8 mouse cellular contexts compared by ENCODE assay signal in the genomic region with DNA sequence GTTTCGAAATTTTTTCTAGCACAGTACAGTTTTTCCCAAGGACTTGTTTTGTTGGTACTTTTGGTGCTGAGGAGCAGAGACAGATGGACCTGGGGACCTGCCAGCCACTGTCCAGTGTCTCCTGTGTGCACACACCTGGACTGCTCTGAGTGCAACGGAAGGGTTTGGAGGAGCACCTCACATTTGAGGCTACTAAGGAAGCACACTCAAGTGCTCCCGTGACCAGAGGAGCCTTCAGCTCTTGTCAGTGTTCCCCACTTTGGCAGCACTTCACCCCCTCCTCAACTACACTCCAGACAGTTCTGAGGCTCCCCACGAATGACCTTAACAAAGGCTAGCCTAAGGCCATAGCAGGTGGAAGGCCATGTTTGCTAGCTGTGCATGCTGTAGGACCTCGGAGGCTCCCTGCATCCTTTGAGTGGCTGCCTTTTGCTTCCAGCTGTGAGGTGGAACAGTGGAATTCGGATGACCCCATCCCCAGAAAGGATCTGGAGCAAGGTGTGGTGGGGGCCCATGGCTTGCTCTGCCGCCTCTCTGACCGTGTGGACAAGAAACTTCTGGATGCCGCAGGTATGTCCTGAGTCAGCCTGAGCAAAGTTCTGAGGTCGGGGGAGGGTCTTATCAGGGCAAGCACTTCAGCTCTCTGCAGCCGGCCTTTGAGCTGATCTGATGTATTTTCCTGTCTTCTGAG. TPM values are rescaled to one million over a fixed set of nuclear protein-coding genes. Genes with fewer than 3 reads are reported as not detected.
A peak's percentile ranks its signal among the peaks of the same experiment; 100 is the strongest.
DNase-seq lines count a peak whose midpoint lies in the region; ATAC-seq and TF ChIP-seq lines count a peak whose summit lies in the region.

No protein-coding gene starts in this region.

- no peaks in the 10 kb centered on the region for H3K9me3 ChIP-seq in lung, embryonic 15.5 days
- H3K9me3 ChIP-seq in kidney, postnatal 0 days (replicated peaks; ENCODE audit: low read length) = no peaks in the 10 kb centered on the region
- H3K9me3 ChIP-seq in neural tube, embryonic 15.5 days (replicated peaks) = no peaks in the 10 kb centered on the region

- no peak overlapping the region for H3K27ac ChIP-seq in cerebellum, adult 2 months (ENCODE audit: insufficient read depth, low read length)
- H3K27ac ChIP-seq in lung, embryonic 15.5 days = no peak overlapping the region
- H3K27ac ChIP-seq in kidney, postnatal 0 days = 0 out of 2 replicates have a peak overlapping the region, but pooled peaks have one; percentile 93
- no peak overlapping the region for H3K27ac ChIP-seq in neural tube, embryonic 15.5 days (replicated peaks)

- no peak for ATAC-seq in lung, embryonic 15.5 days (ENCODE audit: borderline replicate concordance, extremely low read depth, low FRiP score, low TSS enrichment)
- ATAC-seq in kidney, postnatal 0 days (replicated peaks; ENCODE audit: low FRiP score, low read depth) = no peak
- no peak for ATAC-seq in neural tube, embryonic 15.5 days (ENCODE audit: low FRiP score)

- no peak for TF ChIP-seq POLR2A in cerebellum, adult 2 months (IDR thresholded peaks at IDR 0.05; ENCODE audit: borderline replicate concordance, insufficient read depth, low read length)
- TF ChIP-seq POLR2A in lung, adult 2 months (IDR thresholded peaks at IDR 0.05; ENCODE audit: borderline replicate concordance, extremely low read depth, low read depth, low read length) = no peak

- no peaks in the 10 kb centered on the region for H3K27me3 ChIP-seq in cerebellum, adult 2 months (ENCODE audit: control insufficient read depth, insufficient read depth, low read length)
- H3K27me3 ChIP-seq in lung, embryonic 15.5 days = no peaks in the 10 kb centered on the region
- no peaks in the 10 kb centered on the region for H3K27me3 ChIP-seq in kidney, postnatal 0 days (ENCODE audit: insufficient read depth, low read length)
- H3K27me3 ChIP-seq in neural tube, embryonic 15.5 days (replicated peaks) = no peaks in the 10 kb centered on the region

- peaks cover 14% of the 10 kb centered on the region for H3K4me1 ChIP-seq in cerebellum, adult 2 months (ENCODE audit: control insufficient read depth, insufficient read depth, low read length)
- H3K4me1 ChIP-seq in lung, embryonic 15.5 days = peaks cover 25% of the 10 kb centered on the region
- peaks cover 3% of the 10 kb centered on the region for H3K4me1 ChIP-seq in lung, adult 2 months (ENCODE audit: control insufficient read depth, insufficient read depth, low read length)
- peaks cover 33% of the 10 kb centered on the region for H3K4me1 ChIP-seq in kidney, postnatal 0 days (replicated peaks; ENCODE audit: insufficient read depth, low read length)
- peaks cover 32% of the 10 kb centered on the region for H3K4me1 ChIP-seq in neural tube, embryonic 15.5 days

- peak; percentile 32 to 43 for DNase-seq in cerebellum, adult 18-20 months
- no peak for DNase-seq in cerebellum, adult 2 months
- DNase-seq in lung, adult 2 months = no peak
- no peak for DNase-seq in kidney, postnatal 0 days (ENCODE audit: low spot score)
- DNase-seq in left cerebral cortex, postnatal 36 days (ENCODE audit: low spot score in 2 of 2) = no peak
- DNase-seq in cerebellum, postnatal 14 days = no peak

- H3K9ac ChIP-seq in lung, embryonic 15.5 days = 0 out of 2 replicates have a peak overlapping the region, but pooled peaks have one; percentile 79
- peak overlapping the region; percentile 83; the same call in 1 of the 2 replicates for H3K9ac ChIP-seq in kidney, postnatal 0 days (ENCODE audit: low read depth, low read length)
- no peak overlapping the region for H3K9ac ChIP-seq in neural tube, embryonic 15.5 days (replicated peaks)

- H3K4me3 ChIP-seq in cerebellum, adult 2 months (replicated peaks; ENCODE audit: insufficient read depth, low read depth, low read length) = no peak overlapping the region
- peak overlapping the region; percentile 65 for H3K4me3 ChIP-seq in lung, embryonic 15.5 days
- no peak overlapping the region for H3K4me3 ChIP-seq in lung, adult 2 months (replicated peaks; ENCODE audit: extremely low read depth, low read depth, low read length)
- H3K4me3 ChIP-seq in kidney, postnatal 0 days (replicated peaks; ENCODE audit: low read depth, low read length) = no peak overlapping the region
- H3K4me3 ChIP-seq in neural tube, embryonic 15.5 days (replicated peaks) = peak overlapping the region; percentile 64; the same call in 1 of the 2 replicates

- WGBS in cerebellum, adult 2 months = 72% methylated on average over 11 of the region's 11 CpGs
- WGBS in lung, embryonic 15.5 days = 56% methylated on average over 11 of the region's 11 CpGs
- 70% methylated on average over 11 of the region's 11 CpGs for WGBS in lung, adult 2 months
- 65% methylated on average over 11 of the region's 11 CpGs for WGBS in kidney, postnatal 0 days
- WGBS in neural tube, embryonic 15.5 days = 76% methylated on average over 11 of the region's 11 CpGs

- peak overlapping the region; percentile 91 for H3K4me2 ChIP-seq in lung, embryonic 15.5 days
- peak overlapping the region; percentile 97 for H3K4me2 ChIP-seq in kidney, postnatal 0 days (ENCODE audit: low read length)
- peak overlapping the region; percentile 97 for H3K4me2 ChIP-seq in neural tube, embryonic 15.5 days

- no peaks in the 10 kb centered on the region for H3K36me3 ChIP-seq in lung, embryonic 15.5 days
- H3K36me3 ChIP-seq in kidney, postnatal 0 days (ENCODE audit: insufficient read depth, low read length) = peaks cover 15% of the 10 kb centered on the region; the same call in 1 of the 2 replicates
- H3K36me3 ChIP-seq in neural tube, embryonic 15.5 days = peaks cover 3% of the 10 kb centered on the region

- TF ChIP-seq CTCF in cerebellum, adult 2 months (IDR thresholded peaks at IDR 0.05; ENCODE audit: borderline replicate concordance, insufficient read depth, low read depth, low read length) = no peak
- TF ChIP-seq CTCF in lung, adult 2 months (IDR thresholded peaks at IDR 0.05; ENCODE audit: insufficient read depth, low read length) = no peak
- no peak for TF ChIP-seq CTCF in kidney, postnatal 0 days (IDR thresholded peaks at IDR 0.05; ENCODE audit: low read depth)

- intact Hi-C loops in left cerebral cortex, postnatal 36 days (cut with DNase I) = no loop called here

RNA-seq across cellular contexts. Expression of gene Grhpr, which starts 1.4 kb away (rescaled TPM):
- polyA plus RNA-seq in cerebellum, adult 2 months (2012; rRNA removed) = 52.0 and 57.4 TPM in 2 replicates
- polyA plus RNA-seq in lung, embryonic 15.5 days (2015; fragmentation: Nextera tagmentation; extraction: Ambion mirVana) = 56.9 and 60.1 TPM in 2 replicates
- 28.2 and 29.8 TPM in 2 replicates for polyA plus RNA-seq in lung, adult 2 months (2012; rRNA removed)
- polyA plus RNA-seq in kidney, postnatal 0 days (2015; fragmentation: Nextera tagmentation; extraction: Ambion mirVana) = 131 and 148 TPM in 2 replicates
- polyA plus RNA-seq in neural tube, embryonic 15.5 days (2015; fragmentation: Nextera tagmentation; extraction: Ambion mirVana) = 33.9 and 41.7 TPM in 2 replicates
- 10 to 100 TPM; 23.5 to 31.0 TPM for total RNA-seq in left cerebral cortex, postnatal 36 days (2021)

RNA-seq across cellular contexts. Expression of gene Zbtb5, which starts 29.6 kb away (rescaled TPM):
- 9.8 and 11.4 TPM in 2 replicates for polyA plus RNA-seq in cerebellum, adult 2 months (2012; rRNA removed)
- polyA plus RNA-seq in lung, embryonic 15.5 days (2015; fragmentation: Nextera tagmentation; extraction: Ambion mirVana) = 19.4 TPM in 2 replicates
- 8.5 and 12.5 TPM in 2 replicates for polyA plus RNA-seq in lung, adult 2 months (2012; rRNA removed)
- polyA plus RNA-seq in kidney, postnatal 0 days (2015; fragmentation: Nextera tagmentation; extraction: Ambion mirVana) = 18.5 and 19.2 TPM in 2 replicates
- 33.3 and 34.2 TPM in 2 replicates for polyA plus RNA-seq in neural tube, embryonic 15.5 days (2015; fragmentation: Nextera tagmentation; extraction: Ambion mirVana)
- 1 to 10 TPM; 8.0 to 8.8 TPM for total RNA-seq in left cerebral cortex, postnatal 36 days (2021)

RNA-seq across cellular contexts. Expression of gene Polr1e, which starts 35.8 kb away (rescaled TPM):
- 11.5 and 11.7 TPM in 2 replicates for polyA plus RNA-seq in cerebellum, adult 2 months (2012; rRNA removed)
- polyA plus RNA-seq in lung, embryonic 15.5 days (2015; fragmentation: Nextera tagmentation; extraction: Ambion mirVana) = 36.1 and 42.7 TPM in 2 replicates
- 2.2 and 3.8 TPM in 2 replicates for polyA plus RNA-seq in lung, adult 2 months (2012; rRNA removed)
- polyA plus RNA-seq in kidney, postnatal 0 days (2015; fragmentation: Nextera tagmentation; extraction: Ambion mirVana) = 33.2 and 33.4 TPM in 2 replicates
- 35.7 and 38.9 TPM in 2 replicates for polyA plus RNA-seq in neural tube, embryonic 15.5 days (2015; fragmentation: Nextera tagmentation; extraction: Ambion mirVana)
- 10 to 100 TPM; 10.9 to 13.5 TPM for total RNA-seq in left cerebral cortex, postnatal 36 days (2021)

Comparison
In these comparisons a context has a peak if more than half of its experiments do, and no peak if none do; other contexts are left out.
1. DNase-seq: peak in cerebellum, adult 18-20 months (2 of 2); none in cerebellum, adult 2 months (0 of 2), lung, adult 2 months (single experiment), kidney, postnatal 0 days (single experiment), left cerebral cortex, postnatal 36 days (0 of 2) and cerebellum, postnatal 14 days (0 of 2).
2. H3K4me3 ChIP-seq: peak in lung, embryonic 15.5 days (single experiment) and neural tube, embryonic 15.5 days (single experiment); none in cerebellum, adult 2 months (single experiment), lung, adult 2 months (single experiment) and kidney, postnatal 0 days (single experiment).
3. Peak in every context shown above with its lines, with median percentiles within 50 percentile points of each other: H3K4me2 ChIP-seq.